Mouse (Mus musculus): ENCODE results near the gene Odaph. TPM values are rescaled to one million over a fixed set of nuclear protein-coding genes. Genes with fewer than 3 reads are reported as not detected.
A peak's percentile ranks its signal among the peaks of the same experiment; 100 is the strongest.

Gene Odaph
- polyA plus RNA-seq, 1 experiment: 0.22 TPM

DNA sequence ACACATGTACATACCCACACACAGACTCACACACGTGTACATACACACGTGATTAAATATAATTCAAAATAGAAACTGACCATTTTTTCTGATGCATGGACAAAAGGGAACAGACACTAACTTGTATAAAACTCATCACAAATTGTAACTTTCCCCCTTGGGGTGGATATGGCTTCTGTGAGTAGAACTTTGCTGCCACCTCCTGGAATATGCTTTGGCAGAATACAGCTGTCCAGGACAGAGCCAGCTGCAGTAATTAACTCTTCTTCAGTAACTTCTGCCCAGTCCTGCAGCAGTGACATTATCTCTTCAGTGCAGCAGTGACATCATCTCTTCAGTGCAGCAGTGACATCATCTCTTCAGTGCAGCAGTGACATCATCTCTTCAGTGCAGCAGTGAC lies 15.7 kb downstream of the Odaph start:
- no peak overlapping the region for H3K27ac ChIP-seq (ENCODE audit: insufficient read depth, low read length)
- no peaks in the 10 kb centered on the region for H3K27me3 ChIP-seq (ENCODE audit: control insufficient read depth, insufficient read depth, low read length)
- DNase-seq (ENCODE audit: low read depth in 1 of 2, low spot score in 2 of 2): peak; percentile 36 to 51
- TF ChIP-seq CTCF (IDR thresholded peaks at IDR 0.05; ENCODE audit: extremely low read depth, insufficient read depth, insufficient read length, insufficient replicate concordance): peak; percentile 37; the same call in 1 of the 2 replicates
- TF ChIP-seq POLR2A (IDR thresholded peaks at IDR 0.05; ENCODE audit: low read depth, low read length): no peak
- no peaks in the 10 kb centered on the region for H3K4me1 ChIP-seq (ENCODE audit: control insufficient read depth, insufficient read depth, insufficient read length)
- H3K36me3 ChIP-seq (ENCODE audit: control insufficient read depth, insufficient read depth, low read length): no peaks in the 10 kb centered on the region
- 57% methylated on average over 2 of the region's 2 CpGs for WGBS
- no peak overlapping the region for H3K4me3 ChIP-seq (ENCODE audit: extremely low read depth, insufficient read depth, insufficient read length)

- DNase-seq (ENCODE audit: low read depth in 1 of 2, low spot score in 2 of 2): no peak
- Histone ChIP-seq H3K4me3 (ENCODE audit: extremely low read depth, insufficient read depth, insufficient read length) (no peak overlapping the region), H3K27ac (ENCODE audit: insufficient read depth, low read length) (no peak overlapping the region), H3K27me3 (ENCODE audit: control insufficient read depth, insufficient read depth, low read length) (no peaks in the 10 kb centered on the region), H3K36me3 (ENCODE audit: control insufficient read depth, insufficient read depth, low read length) (no peaks in the 10 kb centered on the region), H3K4me1 (ENCODE audit: control insufficient read depth, insufficient read depth, insufficient read length) (no peaks in the 10 kb centered on the region)
- WGBS: 64% methylated on average over 2 of the region's 2 CpGs
- TF ChIP-seq CTCF (IDR thresholded peaks at IDR 0.05; ENCODE audit: extremely low read depth, insufficient read depth, insufficient read length, insufficient replicate concordance): no peak
- no peak for TF ChIP-seq POLR2A (IDR thresholded peaks at IDR 0.05; ENCODE audit: low read depth, low read length)
Measured at GRCm38 (mm10) chr5:92009827-92010226, 22.6 kb downstream of the Odaph start.

DNA sequence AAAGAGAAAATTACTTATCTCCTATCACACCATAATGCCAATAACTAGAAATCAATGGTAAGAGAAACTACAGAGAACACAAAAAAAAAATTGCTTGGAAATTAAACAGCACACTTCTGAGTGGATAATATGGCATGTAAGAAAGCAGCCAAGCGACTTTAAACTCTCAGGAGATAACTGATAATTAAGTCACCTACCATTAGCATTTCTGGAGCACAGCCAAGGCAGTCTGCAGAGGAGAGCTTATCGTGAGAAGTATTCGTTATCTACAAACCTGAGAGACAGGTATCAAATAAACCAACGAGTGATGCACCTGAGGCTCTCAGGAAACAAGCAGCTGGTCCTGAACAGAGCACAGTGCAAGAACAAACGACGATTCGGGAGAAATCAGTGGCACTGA lies 24.5 kb downstream of the Odaph start:
- no peaks in the 10 kb centered on the region for H3K27me3 ChIP-seq (ENCODE audit: control insufficient read depth, insufficient read depth, low read length)
- H3K4me3 ChIP-seq (ENCODE audit: extremely low read depth, insufficient read depth, insufficient read length): no peak overlapping the region
- no peak for DNase-seq (ENCODE audit: low read depth in 1 of 2, low spot score in 2 of 2)
- TF ChIP-seq CTCF (IDR thresholded peaks at IDR 0.05; ENCODE audit: extremely low read depth, insufficient read depth, insufficient read length, insufficient replicate concordance) (no peak), POLR2A (IDR thresholded peaks at IDR 0.05; ENCODE audit: low read depth, low read length) (no peak)
- no peaks in the 10 kb centered on the region for H3K4me1 ChIP-seq (ENCODE audit: control insufficient read depth, insufficient read depth, insufficient read length)
- 82% methylated on average over 7 of the region's 7 CpGs for WGBS
- no peak overlapping the region for H3K27ac ChIP-seq (ENCODE audit: insufficient read depth, low read length)
- H3K36me3 ChIP-seq (ENCODE audit: control insufficient read depth, insufficient read depth, low read length): no peaks in the 10 kb centered on the region

- WGBS: 24% methylated on average over 2 of the region's 2 CpGs
- no peaks in the 10 kb centered on the region for H3K36me3 ChIP-seq (ENCODE audit: control insufficient read depth, insufficient read depth, low read length)
- no peak overlapping the region for H3K27ac ChIP-seq (ENCODE audit: insufficient read depth, low read length)
- H3K4me3 ChIP-seq (ENCODE audit: extremely low read depth, insufficient read depth, insufficient read length): no peak overlapping the region
- no peak for DNase-seq (ENCODE audit: low read depth in 1 of 2, low spot score in 2 of 2)
- H3K4me1 ChIP-seq (ENCODE audit: control insufficient read depth, insufficient read depth, insufficient read length): no peaks in the 10 kb centered on the region
- TF ChIP-seq CTCF (IDR thresholded peaks at IDR 0.05; ENCODE audit: extremely low read depth, insufficient read depth, insufficient read length, insufficient replicate concordance) (no peak), POLR2A (IDR thresholded peaks at IDR 0.05; ENCODE audit: low read depth, low read length) (no peak)
- H3K27me3 ChIP-seq (ENCODE audit: control insufficient read depth, insufficient read depth, low read length): no peaks in the 10 kb centered on the region
Measured at GRCm38 (mm10) chr5:92019960-92020359, 32.7 kb downstream of the Odaph start.

- Histone ChIP-seq H3K27ac (ENCODE audit: insufficient read depth, low read length) (peak overlapping the region; percentile 64; the same call in 1 of the 2 replicates), H3K36me3 (ENCODE audit: control insufficient read depth, insufficient read depth, low read length) (no peaks in the 10 kb centered on the region), H3K27me3 (ENCODE audit: control insufficient read depth, insufficient read depth, low read length) (no peaks in the 10 kb centered on the region), H3K4me3 (ENCODE audit: extremely low read depth, insufficient read depth, insufficient read length) (peak overlapping the region; percentile 84), H3K4me1 (ENCODE audit: control insufficient read depth, insufficient read depth, insufficient read length) (no peaks in the 10 kb centered on the region)
- TF ChIP-seq CTCF (IDR thresholded peaks at IDR 0.05; ENCODE audit: extremely low read depth, insufficient read depth, insufficient read length, insufficient replicate concordance): no peak
- no peak for TF ChIP-seq POLR2A (IDR thresholded peaks at IDR 0.05; ENCODE audit: low read depth, low read length)
- peak; percentile 85 to 94 for DNase-seq (ENCODE audit: low read depth in 1 of 2, low spot score in 2 of 2)
- WGBS: under 1% methylated on average over 68 of the region's 68 CpGs
Measured at GRCm38 (mm10) chr5:92042377-92043348, 55.4 kb downstream of the Odaph start.

DNA sequence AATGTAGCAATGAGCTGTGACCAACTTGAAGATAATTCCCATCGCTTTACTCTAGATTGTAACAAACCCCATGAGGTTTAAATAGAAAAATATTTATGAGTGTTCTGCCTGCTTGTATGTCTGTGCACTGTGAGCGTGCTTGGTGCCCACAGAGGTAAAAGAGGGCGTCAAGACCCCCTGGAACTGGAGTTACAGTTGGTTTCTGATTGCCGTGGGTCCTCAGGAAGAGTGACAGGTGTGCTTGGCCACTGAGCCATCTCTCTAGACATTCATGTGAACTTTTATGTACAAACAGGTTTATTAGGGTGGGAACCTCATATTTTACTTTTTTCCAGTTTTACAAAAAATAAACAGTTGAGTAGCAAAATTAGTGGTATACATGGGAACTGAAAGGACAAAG lies 56.5 kb downstream of the Odaph start, which contains the start of gene Cdkl2:
Gene Cdkl2, minus strand, starts transcription at position 101 of the 400 bp plus-strand sequence.
- no peaks in the 10 kb centered on the region for H3K27me3 ChIP-seq (ENCODE audit: control insufficient read depth, insufficient read depth, low read length)
- peak within 1 kb of the TSS; percentile 64; the same call in 1 of the 2 replicates for H3K27ac ChIP-seq (ENCODE audit: insufficient read depth, low read length)
- H3K4me3 ChIP-seq (ENCODE audit: extremely low read depth, insufficient read depth, insufficient read length): peak within 1 kb of the TSS; percentile 84
- no peak for DNase-seq (ENCODE audit: low read depth in 1 of 2, low spot score in 2 of 2)
- H3K4me1 ChIP-seq (ENCODE audit: control insufficient read depth, insufficient read depth, insufficient read length): no peaks in the 10 kb centered on the region
- no peak for TF ChIP-seq POLR2A (IDR thresholded peaks at IDR 0.05; ENCODE audit: low read depth, low read length)
- TF ChIP-seq CTCF (IDR thresholded peaks at IDR 0.05; ENCODE audit: extremely low read depth, insufficient read depth, insufficient read length, insufficient replicate concordance): no peak
- 82% methylated on average over 4 of the region's 4 CpGs for WGBS
- H3K36me3 ChIP-seq (ENCODE audit: control insufficient read depth, insufficient read depth, low read length): no peaks in the 10 kb centered on the region

Other genes starting within 250 kb of the Odaph start
- gene Rchy1, start 24.4 kb upstream of the Odaph start, polyA plus RNA-seq (2012; rRNA removed): 15.2 and 17.4 TPM in 2 replicates
- 0.09 and 0.22 TPM in 2 replicates for gene Cdkl2, start 56.4 kb downstream of the Odaph start, polyA plus RNA-seq (2012; rRNA removed)
- 9.1 and 10.1 TPM in 2 replicates for gene G3bp2, start 96.2 kb downstream of the Odaph start, polyA plus RNA-seq (2012; rRNA removed)
- 10.1 and 13.2 TPM in 2 replicates for gene Uso1, start 150.5 kb downstream of the Odaph start, polyA plus RNA-seq (2012; rRNA removed)
- not detected in 2 replicates for gene U90926, start 227.9 kb downstream of the Odaph start, polyA plus RNA-seq (2012; rRNA removed)

Measured in spleen, adult 2 months (tissue).